In the genomic region with DNA sequence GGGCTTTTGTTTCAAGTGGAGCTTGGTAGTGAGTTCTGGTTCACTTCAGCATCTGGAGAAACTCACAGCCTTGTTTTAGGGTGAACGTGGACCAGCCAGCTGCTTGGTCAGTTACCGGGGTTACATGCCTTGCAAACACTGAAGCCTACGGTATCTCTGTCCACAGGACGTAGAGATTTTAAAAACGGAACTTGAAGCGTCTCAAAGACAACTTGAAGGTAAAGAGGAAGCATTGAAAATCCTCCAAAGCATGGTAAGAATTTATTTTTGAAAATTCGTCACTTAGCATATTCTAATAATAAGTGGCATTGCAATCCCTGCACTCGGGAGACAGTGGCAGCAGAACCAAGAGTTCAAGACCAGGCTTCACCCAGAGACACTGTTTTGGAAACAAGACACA, we compare ENCODE assay signal across 24 mouse cellular contexts. TPM values are rescaled to one million over a fixed set of nuclear protein-coding genes. Genes with fewer than 3 reads are reported as not detected.
DNase-seq lines count a peak whose midpoint lies in the region; ATAC-seq and TF ChIP-seq lines count a peak whose summit lies in the region.
"Had no signal": no experiment of that assay in that cellular context is flagged by ENCODE, and none has a peak within 500 bp of the region (broad histone marks: within the 10 kb centered on the region; RNA-seq: fewer than 3 reads in every experiment).

No protein-coding gene starts in this region.

- no peak for TF ChIP-seq CTCF in bone marrow macrophage, adult 2 months (IDR thresholded peaks at IDR 0.05; ENCODE audit: low read depth, low read length)

- 71% methylated on average over 8 of the region's 8 CpGs for WGBS in liver, embryonic 12.5 days (ENCODE audit: insufficient replicate concordance)

- no peak overlapping the region for H3K4me2 ChIP-seq in liver, embryonic 12.5 days
- H3K4me2 ChIP-seq: embryonic facial prominence, embryonic 13.5 days; embryonic facial prominence, embryonic 15.5 days; forebrain, embryonic 12.5 days had no signal

- H3K9ac ChIP-seq in liver, embryonic 12.5 days, result no peak overlapping the region
- H3K9ac ChIP-seq: embryonic facial prominence, embryonic 13.5 days; embryonic facial prominence, embryonic 15.5 days; forebrain, embryonic 12.5 days; forebrain, postnatal 0 days had no signal

- H3K4me1 ChIP-seq in bone marrow macrophage, adult 2 months (ENCODE audit: control insufficient read depth, insufficient read depth, low read length), result peaks cover 16% of the 10 kb centered on the region
- no peaks in the 10 kb centered on the region for H3K4me1 ChIP-seq in liver, embryonic 12.5 days
- H3K4me1 ChIP-seq: embryonic facial prominence, embryonic 13.5 days; embryonic facial prominence, embryonic 15.5 days; forebrain, embryonic 10.5 days; forebrain, embryonic 12.5 days had no signal

- H3K27ac ChIP-seq in bone marrow macrophage, adult 2 months (ENCODE audit: insufficient read depth, low read depth, low read length), result peak overlapping the region; percentile 14; the same call in 1 of the 2 replicates
- H3K27ac ChIP-seq in liver, embryonic 12.5 days, result no peak overlapping the region
- H3K27ac ChIP-seq: embryonic facial prominence, embryonic 13.5 days; embryonic facial prominence, embryonic 15.5 days; forebrain, embryonic 10.5 days; forebrain, embryonic 12.5 days had no signal

- H3K36me3 ChIP-seq in liver, embryonic 12.5 days, result peaks cover 11% of the 10 kb centered on the region
- H3K36me3 ChIP-seq: embryonic facial prominence, embryonic 13.5 days; embryonic facial prominence, embryonic 15.5 days; forebrain, embryonic 10.5 days; forebrain, embryonic 12.5 days had no signal

- no peaks in the 10 kb centered on the region for H3K9me3 ChIP-seq in liver, embryonic 12.5 days (replicated peaks)
- H3K9me3 ChIP-seq: embryonic facial prominence, embryonic 15.5 days; forebrain, embryonic 10.5 days; forebrain, embryonic 12.5 days had no signal

- no peak for ATAC-seq in liver, embryonic 12.5 days
- ATAC-seq: activated CD4-positive, CD25-positive, alpha-beta regulatory T cell, adult 4 months; forebrain, embryonic 14.5 days; forebrain, postnatal 0 days; Patski had no signal

- no peaks in the 10 kb centered on the region for H3K27me3 ChIP-seq in liver, embryonic 12.5 days (replicated peaks)
- H3K27me3 ChIP-seq: embryonic facial prominence, embryonic 13.5 days; embryonic facial prominence, embryonic 15.5 days; forebrain, embryonic 12.5 days; Patski had no signal

- H3K4me3 ChIP-seq in bone marrow macrophage, adult 2 months (ENCODE audit: insufficient read depth, low read length), result no peak overlapping the region
- H3K4me3 ChIP-seq in liver, embryonic 12.5 days, result no peak overlapping the region
- H3K4me3 ChIP-seq: embryonic facial prominence, embryonic 13.5 days; embryonic facial prominence, embryonic 15.5 days; erythroblast, embryonic 14.5 days; forebrain, embryonic 10.5 days; forebrain, embryonic 12.5 days had no signal

- peak; percentile 15 to 17 for DNase-seq in spleen, postnatal 36 days (ENCODE audit: low spot score in 2 of 2)
- DNase-seq in spleen, postnatal 4 days (ENCODE audit: low spot score in 2 of 2), result no peak
- DNase-seq in left cerebral cortex, adult 9 months (ENCODE audit: low spot score in 2 of 2), result no peak
- DNase-seq: adrenal gland, adult 8-10 months; adrenal gland, postnatal 14 days; adrenal gland, postnatal 36 days; cerebellum, adult 11 months; cerebellum, adult 18-20 months; cerebellum, adult 8-10 months; cerebellum, adult 9-11 months; cerebellum, postnatal 14 days; cerebellum, postnatal 36 days; embryo, embryonic 11 days; forebrain, postnatal 0 days had no signal

- no peak for TF ChIP-seq POLR2A in bone marrow macrophage, adult 2 months (IDR thresholded peaks at IDR 0.05; ENCODE audit: borderline replicate concordance, low read depth, low read length)

RNA-seq across cellular contexts. Expression of gene Ccdc125, which starts 12.1 kb away (rescaled TPM):
- 7.6 and 9.3 TPM in 2 replicates for polyA plus RNA-seq in bone marrow macrophage, adult 2 months (2012; ENCODE audit: insufficient read depth, insufficient read length, missing spikeins)
- polyA plus RNA-seq in liver, embryonic 12.5 days (2016; fragmentation: Nextera tagmentation; extraction: Ambion mirVana), result 6.4 and 6.8 TPM in 2 replicates
- polyA plus RNA-seq: erythroblast, embryonic 14.5 days had no signal

RNA-seq across cellular contexts. Expression of gene Taf9, which starts 30.2 kb away (rescaled TPM):
- 2.1 and 3.5 TPM in 2 replicates for polyA plus RNA-seq in bone marrow macrophage, adult 2 months (2012; ENCODE audit: insufficient read depth, insufficient read length, missing spikeins)
- polyA plus RNA-seq in liver, embryonic 12.5 days (2016; fragmentation: Nextera tagmentation; extraction: Ambion mirVana), result 17.8 and 17.9 TPM in 2 replicates

RNA-seq across cellular contexts. Expression of gene Rad17, which starts 30.8 kb away (rescaled TPM):
- polyA plus RNA-seq in bone marrow macrophage, adult 2 months (2012; ENCODE audit: insufficient read depth, insufficient read length, missing spikeins), result 17.5 and 18.6 TPM in 2 replicates
- polyA plus RNA-seq in liver, embryonic 12.5 days (2016; fragmentation: Nextera tagmentation; extraction: Ambion mirVana), result 20.0 and 20.3 TPM in 2 replicates

RNA-seq across cellular contexts. Expression of gene Ak6, which starts 30.8 kb away (rescaled TPM):
- 93.3 and 95.3 TPM in 2 replicates for polyA plus RNA-seq in bone marrow macrophage, adult 2 months (2012; ENCODE audit: insufficient read depth, insufficient read length, missing spikeins)
- polyA plus RNA-seq in liver, embryonic 12.5 days (2016; fragmentation: Nextera tagmentation; extraction: Ambion mirVana), result 216 and 222 TPM in 2 replicates

RNA-seq across cellular contexts. Expression of gene Cdk7, which starts 49.1 kb away (rescaled TPM):
- polyA plus RNA-seq in bone marrow macrophage, adult 2 months (2012; ENCODE audit: insufficient read depth, insufficient read length, missing spikeins), result 27.1 and 29.5 TPM in 2 replicates
- 60.1 TPM in 2 replicates for polyA plus RNA-seq in liver, embryonic 12.5 days (2016; fragmentation: Nextera tagmentation; extraction: Ambion mirVana)

Comparison
In these comparisons a context has a peak if more than half of its experiments do, and no peak if none do; other contexts are left out.
1. DNase-seq: peak in spleen, postnatal 36 days (2 of 2); none in spleen, postnatal 4 days (0 of 2) and left cerebral cortex, adult 9 months (0 of 2).